Mouse (Mus musculus) spleen, adult 2 months (tissue): ENCODE measurements at regions not wholly inside any gene's neighbourhood (a gene's known extent, or its start where the extent isn't known, plus 50 kb on each side); places are given as distances from the start of the nearest gene placed in this dataset.

ENCODE experiments used
- CTCF ChIP-seq: fragments of 200-500 bp; IDR thresholded peaks from 2 replicates; pipeline ENCODE4 v1.5.1; 2011; ENCODE audit warnings: mild to moderate bottlenecking, inconsistent platforms; ENCODE audit not compliant: insufficient read depth, insufficient read length, insufficient replicate concordance; ENCODE audit errors: extremely low read depth
- POLR2A ChIP-seq: fragments of 200-500 bp; IDR thresholded peaks from 2 replicates; pipeline ENCODE4 v1.6.1; 2011; ENCODE audit warnings: low read depth, low read length, inconsistent platforms

DNA sequence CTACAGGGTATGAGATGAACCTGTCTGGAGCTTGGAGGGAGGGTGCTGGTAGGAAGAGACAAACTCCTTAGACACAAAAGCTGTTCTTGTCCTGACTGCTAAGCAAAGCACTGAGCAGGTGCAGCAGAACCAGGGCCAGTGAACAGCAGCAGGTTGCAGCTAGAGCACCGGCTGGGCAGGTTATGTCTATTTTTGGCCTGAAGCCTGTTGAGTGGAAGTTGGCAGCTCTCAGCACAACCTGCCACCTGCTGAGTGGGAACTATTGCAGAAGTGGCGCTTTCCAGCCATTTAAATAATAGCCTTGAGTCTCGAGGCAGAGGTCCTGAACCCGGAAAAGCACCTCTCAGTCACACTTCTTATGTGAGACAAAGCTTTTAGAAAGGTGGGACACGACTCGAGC, 114.8 kb upstream of the Stac start:
- TF ChIP-seq CTCF (no peak), POLR2A (no peak)
